Mouse (Mus musculus): Measurements from ENCODE around the gene Iqschfp.

DNA sequence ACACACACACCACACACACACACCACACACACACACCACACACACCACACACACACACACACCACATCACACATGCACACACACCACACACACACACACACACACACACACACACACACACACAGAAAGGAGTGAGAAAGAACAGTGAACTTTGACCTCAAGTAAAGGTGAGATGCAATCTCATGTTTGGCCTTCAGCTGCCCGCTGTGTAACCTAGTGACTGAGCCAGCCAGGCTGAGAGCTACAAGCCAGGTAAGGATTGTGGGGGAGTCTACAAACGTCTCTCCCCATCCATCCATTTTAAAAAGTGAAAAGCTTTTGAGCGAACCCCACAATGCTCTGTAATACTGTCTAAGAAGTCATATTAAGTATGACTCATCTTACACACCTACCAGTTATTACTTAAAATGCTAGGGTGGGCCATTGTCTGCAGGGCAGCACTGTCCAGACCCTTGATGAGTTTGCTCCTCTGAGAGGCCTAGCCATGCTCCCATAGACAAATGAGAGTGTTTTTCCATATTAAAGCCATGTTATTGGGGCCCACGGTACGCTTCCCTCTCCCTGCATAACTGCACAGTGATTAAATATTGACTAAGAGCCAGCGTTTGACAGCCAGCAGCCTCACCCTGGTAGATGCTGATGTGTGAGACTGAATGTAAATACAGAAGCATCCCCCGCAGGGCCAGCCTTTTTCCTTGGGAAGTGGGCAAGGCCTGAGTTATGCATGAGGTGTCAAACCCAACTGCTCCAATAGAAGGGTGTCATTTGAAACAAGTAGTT lies 621.5 kb downstream of the Iqschfp start:
- no peak for TF ChIP-seq GATA1 (IDR thresholded peaks at IDR 0.05; ENCODE audit: borderline replicate concordance, low read length)
- no peak for TF ChIP-seq FLI1 (IDR thresholded peaks at IDR 0.05; ENCODE audit: low read length)

Data from megakaryocyte, embryonic 14.5 days (primary cell).